Mouse (Mus musculus): ENCODE data around the gene Gm8122. TPM values are rescaled to one million over a fixed set of nuclear protein-coding genes. Genes with fewer than 3 reads are reported as not detected.
"Not testable (repeated sequence)": the region's sequence is repeated elsewhere in the genome, so short reads cannot be mapped to it uniquely, and the experiment has no call there.

Gm8122 gene
- polyA plus RNA-seq, 1 experiment from 2014 or later: not detected

DNA sequence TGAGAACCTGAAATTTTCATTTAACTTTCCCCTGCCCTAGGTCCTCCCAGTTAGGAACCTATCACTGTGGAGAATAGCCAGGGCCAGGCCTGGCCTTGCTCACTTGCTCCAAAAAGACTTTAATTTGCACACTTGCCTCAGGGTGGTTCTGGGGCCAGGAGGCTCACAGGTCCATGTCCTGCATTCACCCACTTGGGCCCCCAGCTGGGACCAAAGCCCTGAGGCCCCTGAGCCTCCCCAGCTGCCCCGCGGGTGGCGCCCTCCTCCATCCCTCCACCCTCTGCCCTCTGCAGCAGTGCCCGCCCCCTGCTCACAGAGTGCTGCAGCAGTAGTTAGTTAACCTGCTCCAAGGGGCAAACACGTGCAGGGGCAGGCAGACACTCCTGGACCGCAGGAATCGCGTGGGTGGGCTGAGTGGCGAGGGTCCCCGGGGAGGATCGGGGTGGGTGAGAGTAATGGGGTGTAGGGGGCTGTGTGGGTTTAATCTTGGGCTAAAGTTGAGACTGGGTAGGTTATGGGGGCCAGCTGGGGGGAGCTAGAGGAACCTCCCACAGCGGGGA is 14.6 kb upstream of the Gm8122 start:
- ATAC-seq (ENCODE audit: low FRiP score, low read depth); H3K27me3 ChIP-seq (replicated peaks); H3K9ac ChIP-seq; H3K4me1 ChIP-seq; H3K36me3 ChIP-seq; H3K4me3 ChIP-seq; H3K27ac ChIP-seq; H3K4me2 ChIP-seq (replicated peaks); H3K9me3 ChIP-seq: not testable (repeated sequence)
- 17% methylated on average over 11 of the region's 12 CpGs for WGBS

DNA sequence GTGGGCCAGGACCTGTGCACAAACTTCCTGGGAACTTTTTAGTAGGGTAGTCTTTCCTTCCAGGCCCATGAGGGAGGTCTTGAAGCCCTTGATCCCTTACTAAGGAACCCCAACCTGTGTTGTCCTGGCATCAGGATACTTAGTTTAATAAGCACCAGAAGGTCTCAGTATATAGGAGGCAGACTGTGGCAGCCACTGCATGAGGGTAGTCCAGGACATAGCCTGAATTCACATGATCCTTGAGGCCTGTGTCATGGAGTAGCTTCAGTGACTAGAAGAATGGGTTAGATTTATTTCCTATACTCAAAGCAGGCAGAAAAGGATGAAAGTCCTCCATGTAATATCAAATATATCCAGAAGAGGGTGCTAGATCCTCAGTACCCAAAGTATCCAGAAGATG is 2.7 kb upstream of the Gm8122 start:
- H3K9me3 ChIP-seq; ATAC-seq (ENCODE audit: low FRiP score, low read depth); H3K36me3 ChIP-seq; H3K27ac ChIP-seq; H3K4me2 ChIP-seq (replicated peaks); H3K27me3 ChIP-seq (replicated peaks); H3K9ac ChIP-seq; H3K4me1 ChIP-seq; H3K4me3 ChIP-seq: not testable (repeated sequence)

Other genes with a start within 250 kb of the Gm8122 start
- gene Gm8082, start 241.7 kb downstream of the Gm8122 start, polyA plus RNA-seq (2016; fragmentation: Nextera tagmentation; extraction: Ambion mirVana): not detected in 2 replicates
- gene Gm10376, start 219.7 kb downstream of the Gm8122 start, polyA plus RNA-seq (2016; fragmentation: Nextera tagmentation; extraction: Ambion mirVana): not detected in 2 replicates
- gene Gm8094, start 158.7 kb downstream of the Gm8122 start, polyA plus RNA-seq (2016; fragmentation: Nextera tagmentation; extraction: Ambion mirVana): not detected in 2 replicates
- gene Gm8104, start 134.7 kb downstream of the Gm8122 start, polyA plus RNA-seq (2016; fragmentation: Nextera tagmentation; extraction: Ambion mirVana): not detected in 2 replicates
- not detected in 2 replicates for gene Gm7233, start 55.4 kb downstream of the Gm8122 start, polyA plus RNA-seq (2016; fragmentation: Nextera tagmentation; extraction: Ambion mirVana)
- gene Gm8126, start 23.3 kb upstream of the Gm8122 start, polyA plus RNA-seq (2016; fragmentation: Nextera tagmentation; extraction: Ambion mirVana): not detected in 2 replicates
- gene Gm9732, start 39.7 kb upstream of the Gm8122 start, polyA plus RNA-seq (2016; fragmentation: Nextera tagmentation; extraction: Ambion mirVana): not detected in 2 replicates
- gene Gm8127, start 58.5 kb upstream of the Gm8122 start, polyA plus RNA-seq (2016; fragmentation: Nextera tagmentation; extraction: Ambion mirVana): not detected in 2 replicates
- gene 1700001F09Rik, start 112.5 kb upstream of the Gm8122 start, polyA plus RNA-seq (2016; fragmentation: Nextera tagmentation; extraction: Ambion mirVana): not detected in 2 replicates
- gene Gm8138, start 181.0 kb upstream of the Gm8122 start, polyA plus RNA-seq (2016; fragmentation: Nextera tagmentation; extraction: Ambion mirVana): not detected in 2 replicates